Mouse (Mus musculus) hindbrain, embryonic 11.5 days (tissue): ENCODE data around the gene Naa38. TPM values are rescaled to one million over a fixed set of nuclear protein-coding genes. Genes with fewer than 3 reads are reported as not detected.
"Not testable (repeated sequence)": the region's sequence is repeated elsewhere in the genome, so short reads cannot be mapped to it uniquely, and the experiment has no call there.

Experiments used
- ATAC-seq: fragments of 200-750 bp; cut with Nextera tagmentation; 2 replicates; pipeline ENCODE4 v1.8.0; 2017; ENCODE audit warnings: mild to moderate bottlenecking, moderate TSS enrichment, moderate library complexity; ENCODE audit not compliant: low FRiP score
- DNase-seq: peaks from one replicate; pipeline ENCODE4 v3.0.0-alpha.2; 2015; ENCODE audit warnings: low spot score
- H3K27ac ChIP-seq: fragments of 300-500 bp; sonication (generic); 2 replicates; pipeline ENCODE4 v1.5.1; 2014; ENCODE audit warnings: mild to moderate bottlenecking, low read depth, low read length
- H3K27me3 ChIP-seq: fragments of 300-500 bp; sonication (generic); 2 replicates; pipeline ENCODE4 v1.6.1; 2014; ENCODE audit warnings: mild to moderate bottlenecking, low read length, moderate library complexity, mixed read lengths; ENCODE audit not compliant: control insufficient read depth, insufficient read depth
- H3K36me3 ChIP-seq: fragments of 300-500 bp; sonication (generic); 2 replicates; pipeline ENCODE4 v1.6.1; 2014; ENCODE audit warnings: mild to moderate bottlenecking, low read length, moderate library complexity, mixed read lengths; ENCODE audit not compliant: control insufficient read depth, insufficient read depth
- H3K4me1 ChIP-seq: fragments of 300-500 bp; sonication (generic); replicated peaks from 2 replicates; pipeline ENCODE4 v1.6.1; 2014; ENCODE audit warnings: low read length, mixed read lengths; ENCODE audit not compliant: control insufficient read depth, insufficient read depth
- H3K4me2 ChIP-seq: fragments of 300-500 bp; sonication (generic); replicated peaks from 2 replicates; pipeline ENCODE4 v1.6.1; 2014; ENCODE audit warnings: mild to moderate bottlenecking, low read depth, low read length
- H3K4me3 ChIP-seq: fragments of 300-500 bp; sonication (generic); 2 replicates; pipeline ENCODE4 v1.5.1; 2014; ENCODE audit warnings: low read depth, low read length
- H3K9ac ChIP-seq: fragments of 300-500 bp; sonication (generic); 2 replicates; pipeline ENCODE4 v1.6.1; 2014; ENCODE audit warnings: low read depth, low read length
- H3K9me3 ChIP-seq: fragments of 300-500 bp; sonication (generic); 2 replicates; pipeline ENCODE4 v1.6.1; 2016; ENCODE audit warnings: low read length; ENCODE audit not compliant: control insufficient read depth
- WGBS: fragments of 180-500 bp; shearing (Covaris S2); extraction: QIAGEN DNeasy Blood & Tissue Kit; methylation state at CpG from one replicate; pipeline ENCODE4 v1.1.7; 2014; 5-methylcytosine and 5-hydroxymethylcytosine counted together
- polyA plus RNA-seq: library from polyadenylated mRNA; unstranded; fragments of >200 nt; fragmentation: Nextera tagmentation; extraction: Ambion mirVana; gene quantifications from 2 replicates; pipeline ENCODE4 v1.2.1, GENCODE M21; 2014

The Naa38 gene
- polyA plus RNA-seq, 1 experiment from 2014 or later: 120 TPM

GRCm38 (mm10) chr11:69382478-69383105 lies 12.7 kb upstream of the Naa38 start:
- H3K36me3 ChIP-seq: no peaks in the 10 kb centered on the region
- H3K9ac ChIP-seq: no peak overlapping the region
- WGBS: 76% methylated on average over 10 of the region's 10 CpGs
- no peaks in the 10 kb centered on the region for H3K4me1 ChIP-seq
- no peak for DNase-seq
- ATAC-seq: no peak
- H3K27me3 ChIP-seq: no peaks in the 10 kb centered on the region
- no peak overlapping the region for H3K4me3 ChIP-seq
- no peak overlapping the region for H3K4me2 ChIP-seq
- H3K27ac ChIP-seq: no peak overlapping the region
- H3K9me3 ChIP-seq: no peaks in the 10 kb centered on the region

DNA sequence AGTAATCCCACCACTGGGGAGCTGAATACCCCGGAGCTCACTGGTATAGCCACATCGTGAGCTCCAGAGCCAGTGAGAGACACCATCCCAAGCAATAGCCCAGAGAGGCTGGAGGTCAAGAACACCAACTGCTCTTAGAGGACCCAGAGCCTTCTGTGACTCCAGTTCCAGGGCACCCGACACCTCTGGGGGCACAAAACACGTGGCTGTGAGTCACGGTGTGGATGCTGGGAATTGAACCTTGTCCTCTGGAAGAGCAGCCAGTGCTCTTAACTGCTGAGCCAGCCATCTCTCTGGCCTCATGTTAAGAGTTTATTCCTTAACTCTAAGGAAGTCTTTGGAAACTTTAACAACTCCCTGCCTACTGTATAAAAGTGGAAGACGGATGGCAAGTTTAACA lies 10.3 kb upstream of the Naa38 start:
- H3K27ac ChIP-seq: no peak overlapping the region
- H3K9me3 ChIP-seq: no peaks in the 10 kb centered on the region
- no peak for ATAC-seq
- H3K4me2 ChIP-seq: no peak overlapping the region
- no peak for DNase-seq
- H3K27me3 ChIP-seq: no peaks in the 10 kb centered on the region
- H3K4me3 ChIP-seq: no peak overlapping the region
- H3K9ac ChIP-seq: no peak overlapping the region
- H3K4me1 ChIP-seq: no peaks in the 10 kb centered on the region
- WGBS: 81% methylated on average over 6 of the region's 6 CpGs
- H3K36me3 ChIP-seq: no peaks in the 10 kb centered on the region

- 87% methylated on average over 7 of the region's 7 CpGs for WGBS
- Histone ChIP-seq H3K4me1 (no peaks in the 10 kb centered on the region), H3K36me3 (no peaks in the 10 kb centered on the region), H3K9ac (no peak overlapping the region), H3K9me3 (no peaks in the 10 kb centered on the region), H3K27me3 (no peaks in the 10 kb centered on the region), H3K4me2 (no peak overlapping the region), H3K27ac (no peak overlapping the region), H3K4me3 (no peak overlapping the region)
- no peak for ATAC-seq
- DNase-seq: no peak
Measured at GRCm38 (mm10) chr11:69386758-69387157, 8.5 kb upstream of the Naa38 start.

DNA sequence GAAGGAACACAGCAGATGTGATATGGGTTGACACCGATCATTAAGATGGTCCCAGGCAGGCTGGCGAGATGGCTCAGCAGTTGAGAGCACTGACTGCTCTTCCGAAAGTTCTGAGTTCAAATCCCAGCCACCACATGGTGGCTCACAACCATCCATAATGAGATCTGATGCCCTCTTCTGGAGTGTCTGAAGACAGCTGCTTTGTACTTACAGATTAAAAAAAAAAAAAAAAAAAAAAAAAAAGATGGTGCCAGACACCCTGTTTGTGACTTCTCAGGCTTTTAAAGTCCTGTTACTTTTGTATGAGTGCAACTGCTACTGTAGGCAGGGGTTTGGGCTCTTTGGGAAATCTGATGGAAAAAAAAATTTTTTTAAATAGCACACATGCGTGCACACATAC lies 6.6 kb upstream of the Naa38 start:
- ATAC-seq (no peak), DNase-seq (no peak)
- Histone ChIP-seq H3K9me3 (no peaks in the 10 kb centered on the region), H3K4me1 (no peaks in the 10 kb centered on the region), H3K4me3 (no peak overlapping the region), H3K27ac (no peak overlapping the region), H3K4me2 (no peak overlapping the region), H3K9ac (no peak overlapping the region), H3K27me3 (no peaks in the 10 kb centered on the region), H3K36me3 (no peaks in the 10 kb centered on the region)
- over 99% methylated on average over 4 of the region's 4 CpGs for WGBS

DNA sequence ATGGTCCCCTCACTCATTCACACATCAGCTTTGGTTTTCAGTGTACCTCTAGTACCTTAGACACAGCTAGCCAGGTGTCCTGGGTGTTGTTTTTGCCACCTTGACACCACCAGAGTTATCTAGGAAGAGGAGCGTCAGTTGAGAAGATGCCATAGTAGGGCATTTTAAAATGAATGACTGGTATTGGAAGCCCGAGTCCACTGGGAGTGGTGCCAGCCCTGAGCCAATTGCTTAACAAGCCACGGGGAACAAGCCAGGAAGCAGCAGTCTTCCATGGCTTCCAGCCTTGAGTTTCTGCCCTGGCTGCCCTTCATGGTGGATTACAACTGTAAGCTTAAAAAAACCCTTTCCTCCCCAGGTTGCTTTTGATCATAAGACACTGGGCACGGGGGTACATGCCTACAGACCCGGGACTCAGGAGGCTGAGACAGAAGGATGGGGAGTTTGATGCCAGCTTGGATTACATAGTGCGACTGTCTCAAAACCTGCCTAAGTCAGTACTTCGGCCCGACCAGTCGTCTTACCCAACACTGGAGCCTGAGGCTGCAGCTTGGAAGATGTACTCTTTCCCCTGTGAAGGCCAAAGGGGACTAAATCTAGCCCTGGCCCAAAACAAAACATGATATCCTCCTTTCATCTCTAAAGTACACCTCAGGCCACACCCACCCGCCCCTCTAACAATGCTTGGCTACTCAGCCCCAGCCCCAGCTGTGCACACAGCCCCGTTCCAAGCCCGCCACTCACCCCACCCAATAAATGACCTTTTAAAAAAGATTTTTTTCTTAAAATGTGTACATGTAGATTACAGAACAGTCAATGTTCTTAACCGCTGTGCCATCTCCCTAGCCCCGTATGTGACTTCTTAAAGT lies 5.5 kb upstream of the Naa38 start:
- DNase-seq: no peak
- Histone ChIP-seq H3K4me3 (no peak overlapping the region), H3K9ac (no peak overlapping the region), H3K27ac (no peak overlapping the region), H3K27me3 (no peaks in the 10 kb centered on the region), H3K4me1 (peaks cover 3% of the 10 kb centered on the region; the same call in 1 of the 2 replicates), H3K36me3 (no peaks in the 10 kb centered on the region), H3K9me3 (no peaks in the 10 kb centered on the region), H3K4me2 (no peak overlapping the region)
- peak; percentile 30; the same call in 1 of the 2 replicates for ATAC-seq
- 67% methylated on average over 14 of the region's 14 CpGs for WGBS

DNA sequence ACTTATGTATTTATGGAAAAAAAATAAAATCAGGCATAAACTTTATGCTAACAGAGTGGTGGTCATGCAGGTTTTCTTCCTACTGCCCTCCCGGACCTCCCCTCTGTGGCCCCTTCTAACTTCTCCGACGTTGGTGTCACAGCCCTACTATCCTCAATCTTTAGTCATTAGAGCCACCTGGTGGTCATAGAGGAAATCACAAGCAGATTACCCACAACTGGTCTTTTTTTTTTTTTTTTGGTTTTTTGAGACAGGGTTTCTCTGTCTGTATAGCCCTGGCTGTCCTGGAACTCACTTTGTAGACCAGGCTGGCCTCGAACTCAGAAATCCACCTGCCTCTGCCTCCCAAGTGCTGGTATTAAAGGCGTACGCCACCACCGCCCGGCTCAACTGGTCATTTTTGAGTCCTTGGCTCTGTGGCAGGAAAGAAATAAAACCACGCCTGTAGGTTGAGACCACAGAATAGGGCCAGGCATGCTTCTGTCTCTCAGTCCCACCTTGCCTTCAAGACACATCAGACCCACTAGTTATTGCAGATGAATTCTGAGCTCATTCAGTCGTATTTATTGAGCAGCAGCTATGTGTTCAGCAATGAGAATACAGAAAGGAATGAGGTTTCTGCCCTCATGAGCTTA lies 4.8 kb upstream of the Naa38 start:
- Histone ChIP-seq H3K36me3 (no peaks in the 10 kb centered on the region), H3K27ac (no peak overlapping the region), H3K27me3 (no peaks in the 10 kb centered on the region), H3K9ac (no peak overlapping the region), H3K9me3 (no peaks in the 10 kb centered on the region), H3K4me1 (peaks cover 3% of the 10 kb centered on the region; the same call in 1 of the 2 replicates), H3K4me2 (no peak overlapping the region), H3K4me3 (no peak overlapping the region)
- DNase-seq (peak; percentile 85), ATAC-seq (no peak)
- WGBS: 51% methylated on average over 10 of the region's 10 CpGs

DNA sequence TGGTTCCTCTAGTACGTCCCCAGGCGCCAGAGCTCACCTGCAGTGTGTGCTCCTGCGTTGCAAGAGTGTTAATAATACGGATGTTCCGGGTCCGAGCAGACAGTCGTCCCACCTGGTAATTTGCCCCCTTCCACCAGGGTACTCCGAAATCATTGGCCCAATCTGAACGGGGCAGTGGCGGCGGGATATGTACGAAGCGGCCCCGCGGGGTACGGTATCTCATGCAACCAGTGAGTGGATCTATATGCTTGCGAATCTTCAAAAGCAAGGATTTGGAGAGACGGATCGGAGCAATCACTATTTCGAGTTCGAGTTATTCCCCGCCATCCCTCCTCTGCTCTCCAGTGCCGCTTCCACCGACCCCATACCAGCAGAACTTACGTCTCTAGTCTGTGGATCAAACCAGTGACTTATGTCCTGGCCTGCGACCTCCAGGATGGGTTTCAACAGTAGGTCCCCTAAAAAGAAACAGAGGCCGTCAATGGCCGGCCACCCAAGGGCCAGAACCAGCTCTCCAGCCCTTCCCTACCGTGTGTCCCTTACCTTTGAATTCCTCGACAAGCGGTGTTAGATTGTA lies 608 bp upstream of the Naa38 start:
- Histone ChIP-seq H3K4me2 (peak overlapping the region; percentile 73), H3K4me3 (peak overlapping the region; percentile 62), H3K9ac (peak overlapping the region; percentile 69), H3K4me1 (peaks cover 17% of the 10 kb centered on the region)
- H3K9me3 ChIP-seq, H3K27me3 ChIP-seq, H3K27ac ChIP-seq, H3K36me3 ChIP-seq, ATAC-seq: not testable (repeated sequence)
- peak; percentile 46 for DNase-seq
- 2% methylated on average over 31 of the region's 31 CpGs for WGBS

- no peaks in the 10 kb centered on the region for H3K9me3 ChIP-seq
- WGBS: under 1% methylated on average over 48 of the region's 48 CpGs
- H3K27ac ChIP-seq: peak overlapping the region; percentile 89
- H3K27me3 ChIP-seq: peaks cover 7% of the 10 kb centered on the region
- peak overlapping the region; percentile 87 for H3K9ac ChIP-seq
- H3K4me2 ChIP-seq: peak overlapping the region; percentile 80
- peak overlapping the region; percentile 62 for H3K4me3 ChIP-seq
- DNase-seq: peak; percentile 96
- peak; percentile 86 for ATAC-seq
- H3K36me3 ChIP-seq: peaks cover 6% of the 10 kb centered on the region; the same call in 1 of the 2 replicates
- peaks cover 17% of the 10 kb centered on the region for H3K4me1 ChIP-seq
Measured at GRCm38 (mm10) chr11:69395634-69396373, 517 bp downstream of the Naa38 start.
